Mouse (Mus musculus): ENCODE results near the gene Mylk4.

GRCm38 (mm10) chr13:32828886-32829285 is 45.1 kb upstream of the Mylk4 start:
- TF ChIP-seq CTCF (IDR thresholded peaks at IDR 0.05; ENCODE audit: low read depth) (no peak), EP300 (IDR thresholded peaks at IDR 0.05; ENCODE audit: low read depth) (no peak; the same call in 1 of the 2 replicates)
